Mouse (Mus musculus) gastrocnemius, adult 8-10 months (tissue): ENCODE results near the gene Cd2bp2. TPM values are rescaled to one million over a fixed set of nuclear protein-coding genes. Genes with fewer than 3 reads are reported as not detected.

ENCODE experiments used
- DNase-seq, 2 experiments: peaks; one replicate each; pipeline ENCODE4 v3.0.0; 2022; ENCODE audit warnings: low spot score in 2 of 2
- total RNA-seq, 4 experiments: library from RNA; stranded (reverse); gene quantifications; 2 replicates each; pipeline ENCODE4 v1.2.4; 2022

The Cd2bp2 gene
- total RNA-seq, 4 experiments from 2014 or later = 25.2 to 35.0 (median 32.7) TPM

DNA sequence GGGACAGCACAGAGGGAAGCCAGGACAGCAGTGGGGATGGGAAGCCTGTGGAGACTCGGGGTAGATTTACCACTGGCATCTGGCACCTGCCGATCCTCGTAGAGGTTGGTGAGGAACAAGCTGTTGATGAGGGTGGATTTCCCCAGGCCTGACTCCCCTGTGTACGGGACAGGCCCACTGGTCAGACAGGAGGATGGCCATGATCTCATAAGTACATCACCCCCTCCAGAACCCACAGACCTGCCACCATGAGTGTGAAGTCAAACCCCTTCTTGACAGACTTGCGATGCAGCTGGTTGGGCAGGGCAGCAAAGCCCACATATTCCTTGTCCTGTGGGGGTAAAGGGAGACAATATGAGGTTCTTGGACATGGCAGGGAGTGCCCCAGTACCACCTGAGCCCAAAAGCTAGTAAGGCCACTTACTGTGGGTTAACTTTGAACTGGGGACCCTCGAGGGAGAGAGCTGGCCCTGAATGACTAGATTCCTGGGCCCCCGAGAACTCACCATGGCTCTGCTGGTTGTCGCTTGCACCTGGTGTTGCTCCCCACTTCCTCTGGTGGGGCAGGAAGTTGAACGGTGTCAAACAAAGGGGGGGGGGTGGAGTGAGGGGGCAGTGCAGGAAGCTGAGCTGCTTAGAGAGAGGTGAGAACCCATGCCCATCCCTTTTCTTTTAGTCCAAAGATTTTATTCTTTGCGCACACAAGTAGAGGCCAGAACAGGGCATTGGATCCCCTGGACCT, 22.2 kb upstream of the Cd2bp2 start:
- no peak for DNase-seq

DNA sequence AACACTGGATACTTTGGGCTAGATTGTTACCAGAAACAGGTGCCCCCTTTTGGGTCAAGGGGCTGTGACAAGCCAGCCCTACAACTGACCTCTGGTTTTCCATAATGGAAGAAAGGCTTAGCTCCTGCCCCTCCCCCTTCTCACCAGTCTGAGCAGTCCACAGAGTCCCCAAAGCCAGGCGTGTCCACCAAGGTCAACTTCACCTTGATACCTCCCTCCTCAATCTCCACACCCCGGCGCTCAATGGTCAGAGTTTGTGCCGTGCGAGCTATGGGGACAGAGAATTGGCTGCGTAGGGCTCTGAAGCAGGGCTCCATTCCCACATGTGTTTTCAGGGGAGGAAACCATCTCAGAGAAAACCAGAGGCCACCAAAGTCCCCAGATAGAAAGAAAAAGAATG, 21.6 kb upstream of the Cd2bp2 start:
- no peak for DNase-seq

DNA sequence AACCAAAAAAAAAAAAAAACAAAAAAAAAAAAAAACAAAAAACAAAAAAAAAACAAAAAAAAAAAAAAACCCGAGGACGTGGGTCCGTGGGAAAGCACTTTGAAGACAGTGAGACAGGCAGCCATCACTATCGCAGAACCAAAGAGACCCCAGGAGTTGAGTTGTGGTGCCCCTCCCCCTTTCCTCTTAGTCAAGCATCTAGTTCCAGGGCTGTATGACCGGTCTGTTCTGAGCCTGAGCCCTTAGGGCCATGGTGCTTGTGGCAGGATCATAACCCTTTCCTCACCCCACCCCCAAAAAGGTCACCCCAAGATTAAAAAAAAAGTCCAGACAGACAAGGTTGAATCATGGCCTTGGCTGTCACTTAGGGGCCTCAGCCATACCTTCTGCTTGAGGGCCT, 20.5 kb upstream of the Cd2bp2 start:
- no peak for DNase-seq

DNA sequence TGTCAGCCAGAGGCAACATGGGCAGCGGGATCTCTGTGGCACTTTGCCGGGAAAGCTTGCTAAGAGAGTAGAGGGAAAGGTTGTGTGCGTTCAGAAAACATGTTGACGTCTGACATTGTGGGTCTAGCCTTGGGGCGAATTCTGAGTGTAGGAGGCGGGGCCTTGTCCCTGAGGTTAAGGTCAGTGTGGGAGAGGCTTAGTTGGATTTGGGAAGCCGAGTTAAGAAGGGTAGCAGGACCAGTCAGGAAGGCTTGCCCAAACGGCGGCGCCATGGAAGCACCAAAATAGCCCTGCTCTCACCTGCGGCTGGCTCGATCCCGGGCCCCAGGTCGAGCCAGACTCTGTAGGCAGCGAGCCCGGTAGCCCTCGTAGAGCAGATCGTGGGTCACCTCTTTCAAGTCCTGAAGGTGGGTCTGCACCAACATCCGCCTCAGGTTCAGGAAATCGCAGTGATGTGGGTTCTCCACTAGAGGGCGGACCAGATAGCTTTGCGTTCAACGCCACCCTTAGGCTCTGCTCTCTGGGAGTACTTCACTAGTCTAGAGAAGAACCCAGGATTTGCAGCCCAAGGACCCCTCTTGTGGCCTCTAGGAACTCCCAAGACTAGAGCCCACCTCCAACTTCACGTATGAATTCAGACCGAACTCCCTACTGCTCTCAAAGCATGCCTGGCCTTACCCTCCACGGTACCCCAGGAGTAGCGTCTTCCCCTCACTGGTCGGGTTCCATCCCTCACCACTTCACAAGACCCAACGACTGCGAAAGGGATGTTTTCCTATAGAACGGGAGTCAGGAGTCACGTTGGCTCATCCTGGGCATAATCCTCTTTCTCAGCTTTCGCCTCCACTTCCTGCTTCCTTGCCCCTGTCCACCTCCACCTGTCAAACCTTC, 19.4 kb upstream of the Cd2bp2 start:
- peak; percentile 59 to 74 for DNase-seq

DNA sequence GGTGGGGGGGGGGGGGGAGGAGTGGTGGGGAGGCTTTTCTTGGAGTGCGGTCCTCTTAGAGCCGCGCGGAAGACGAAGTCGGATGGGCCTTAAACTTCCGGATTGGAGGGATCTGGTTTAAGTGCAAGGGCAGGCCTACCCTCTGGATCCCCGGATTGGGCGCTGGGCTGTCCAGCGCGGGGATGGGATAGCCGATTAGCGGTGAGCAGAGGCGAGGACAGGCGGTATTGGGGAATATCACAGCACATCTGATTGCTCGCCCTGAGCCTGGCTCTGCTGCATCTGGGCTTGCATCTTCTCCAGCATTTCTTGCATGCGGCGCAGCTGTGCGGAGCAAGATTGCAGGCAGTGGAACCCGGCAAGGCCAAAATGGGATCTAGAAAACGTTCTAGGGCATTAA, 18.7 kb upstream of the Cd2bp2 start:
- DNase-seq = peak; percentile 20 to 40

DNA sequence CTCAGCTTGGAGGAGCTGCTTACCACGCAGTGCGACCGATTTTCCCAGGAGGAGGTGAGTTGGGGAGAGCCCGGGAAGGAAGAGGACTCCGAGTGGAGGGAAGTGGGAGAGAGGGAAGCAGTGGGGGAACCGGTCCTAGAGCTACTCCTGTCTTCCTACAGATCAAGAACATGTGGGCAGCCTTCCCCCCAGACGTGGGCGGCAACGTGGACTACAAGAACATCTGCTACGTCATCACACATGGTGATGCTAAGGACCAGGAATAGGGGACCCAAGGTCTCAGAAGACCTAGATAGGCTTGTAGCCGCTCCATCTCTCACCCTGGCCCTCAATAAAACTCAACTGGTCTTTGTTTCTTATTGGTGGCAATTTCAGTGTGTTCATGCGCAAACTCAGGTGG, 18.1 kb upstream of the Cd2bp2 start:
- no peak for DNase-seq

DNA sequence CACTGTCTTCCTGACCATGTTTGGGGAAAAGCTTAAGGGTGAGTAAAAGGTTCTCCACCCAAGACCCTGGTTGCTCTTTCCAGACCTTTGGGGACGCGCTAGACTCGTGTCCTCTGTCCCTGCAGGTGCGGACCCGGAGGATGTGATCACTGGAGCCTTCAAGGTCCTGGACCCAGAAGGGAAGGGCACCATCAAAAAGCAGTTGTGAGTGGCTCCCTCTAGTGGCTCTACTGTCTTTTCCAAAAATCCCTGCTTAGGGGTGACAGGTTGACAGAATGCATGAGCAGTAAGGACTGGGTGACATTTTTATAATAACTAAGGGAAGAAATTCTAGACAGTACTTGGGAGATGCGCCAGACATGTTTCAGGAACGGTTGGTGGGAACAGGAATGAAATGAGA, 17.6 kb upstream of the Cd2bp2 start:
- no peak for DNase-seq

DNA sequence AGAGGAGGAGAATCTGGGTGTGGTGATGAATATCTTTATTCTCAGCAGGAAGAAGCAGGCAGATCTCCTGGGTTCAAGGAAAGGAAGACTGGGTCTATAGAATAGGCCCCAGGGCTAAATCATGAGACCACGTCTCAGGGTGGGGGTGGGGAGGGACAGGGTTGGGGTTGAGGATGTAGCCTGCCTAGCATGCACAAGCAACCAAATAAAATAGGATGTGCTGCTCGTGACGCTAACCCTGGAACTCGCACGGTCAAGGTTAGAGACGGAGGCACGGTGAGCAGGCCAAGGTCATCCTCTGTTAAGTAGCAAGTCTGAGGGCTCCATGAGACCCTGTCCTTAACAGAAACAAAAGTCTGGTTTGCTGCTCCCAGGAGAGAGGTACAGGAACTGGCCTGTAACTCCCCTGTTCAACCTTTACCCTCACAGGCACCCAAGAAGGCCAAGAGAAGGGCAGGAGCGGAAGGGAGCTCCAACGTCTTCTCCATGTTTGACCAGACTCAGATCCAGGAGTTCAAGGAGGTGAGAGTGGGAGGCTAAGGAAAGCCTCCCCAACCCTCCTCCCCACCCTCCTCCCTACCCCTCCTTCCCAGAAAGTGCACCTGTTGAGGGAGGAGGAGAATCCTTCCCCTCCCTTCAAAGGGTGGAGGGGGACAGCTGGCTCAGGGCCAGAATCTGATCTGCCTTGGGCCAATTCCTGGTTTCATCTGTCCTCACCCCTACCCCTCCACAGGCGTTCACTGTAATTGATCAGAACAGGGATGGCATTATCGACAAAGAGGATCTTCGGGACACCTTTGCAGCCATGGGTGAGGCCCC, 16.8 kb upstream of the Cd2bp2 start:
- peak; percentile 26 to 50 for DNase-seq

DNA sequence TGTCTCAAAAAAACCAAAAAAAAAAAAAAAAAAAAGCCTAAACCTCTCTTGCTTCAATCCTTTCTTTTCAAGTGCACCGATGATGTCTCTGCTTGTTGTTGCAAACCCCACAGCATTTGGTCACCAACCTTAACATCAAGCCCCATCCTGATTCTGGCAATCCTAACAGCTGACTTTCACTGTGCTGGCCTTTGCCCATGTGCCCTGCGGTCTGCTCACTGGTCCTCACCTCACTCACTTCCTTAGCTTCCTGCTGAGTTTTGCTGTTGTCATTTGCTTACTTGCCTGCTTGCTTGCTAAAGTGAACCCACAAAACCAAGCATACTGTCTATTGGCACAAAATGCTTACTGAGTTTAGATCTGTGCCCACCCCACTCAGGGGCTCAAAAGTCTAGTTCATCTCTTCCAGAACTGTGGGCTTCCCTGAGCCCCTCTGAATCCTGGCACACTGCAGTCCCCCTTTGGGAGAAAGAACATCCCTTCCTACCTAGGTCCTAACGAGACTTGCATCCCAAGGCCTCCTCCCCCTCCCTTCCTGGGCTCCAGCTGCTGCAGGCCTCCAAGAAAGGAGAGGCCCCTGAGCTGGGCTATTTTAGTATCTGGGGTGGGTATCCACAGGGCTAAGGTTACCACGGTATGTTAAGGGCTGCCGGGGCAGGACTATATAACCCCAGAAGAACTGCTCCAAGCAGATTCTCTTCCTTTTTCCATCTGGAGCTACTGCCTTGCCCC, 15.3 kb upstream of the Cd2bp2 start:
- DNase-seq = peak; percentile 57 to 77

DNA sequence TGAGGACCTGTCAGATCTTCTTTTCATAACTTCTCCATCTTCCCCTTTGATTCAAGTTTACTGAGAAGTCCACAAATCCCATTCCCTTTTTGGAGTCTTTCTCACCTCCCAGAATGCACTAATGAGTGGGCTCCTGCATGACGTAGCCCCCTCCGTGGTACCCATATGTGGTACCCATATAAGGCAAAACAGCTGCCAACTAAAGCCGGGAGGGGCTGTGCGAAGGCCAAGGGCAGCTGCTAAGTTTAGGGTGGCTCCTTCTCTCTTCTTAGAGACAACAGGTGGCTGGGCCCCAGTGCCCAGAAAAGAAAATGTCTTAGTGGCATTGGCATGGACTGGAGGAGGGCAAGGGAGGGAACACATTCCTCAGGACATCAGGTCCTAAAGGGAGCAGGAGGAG, 14.4 kb upstream of the Cd2bp2 start:
- peak; percentile 71 to 78 for DNase-seq

DNA sequence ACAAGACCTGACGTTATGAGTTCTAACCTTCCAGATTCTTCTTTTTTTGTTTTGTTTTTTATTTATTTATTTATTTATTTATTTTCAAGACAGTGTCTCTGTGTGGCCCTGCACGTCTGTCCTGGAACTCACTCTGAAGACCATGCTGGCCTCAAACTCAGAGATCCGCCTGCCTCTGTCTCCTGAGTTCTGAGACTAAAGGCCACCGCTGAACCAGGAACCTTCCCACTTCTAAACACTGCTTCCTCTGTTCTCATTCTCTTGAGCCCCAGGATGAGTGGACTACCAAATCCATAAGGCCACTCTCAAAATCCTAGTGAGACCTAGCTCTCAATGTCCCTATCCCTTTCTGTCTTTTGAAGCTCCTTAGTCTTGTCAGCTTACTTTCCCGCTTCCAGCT, 14.0 kb upstream of the Cd2bp2 start:
- DNase-seq = no peak

DNA sequence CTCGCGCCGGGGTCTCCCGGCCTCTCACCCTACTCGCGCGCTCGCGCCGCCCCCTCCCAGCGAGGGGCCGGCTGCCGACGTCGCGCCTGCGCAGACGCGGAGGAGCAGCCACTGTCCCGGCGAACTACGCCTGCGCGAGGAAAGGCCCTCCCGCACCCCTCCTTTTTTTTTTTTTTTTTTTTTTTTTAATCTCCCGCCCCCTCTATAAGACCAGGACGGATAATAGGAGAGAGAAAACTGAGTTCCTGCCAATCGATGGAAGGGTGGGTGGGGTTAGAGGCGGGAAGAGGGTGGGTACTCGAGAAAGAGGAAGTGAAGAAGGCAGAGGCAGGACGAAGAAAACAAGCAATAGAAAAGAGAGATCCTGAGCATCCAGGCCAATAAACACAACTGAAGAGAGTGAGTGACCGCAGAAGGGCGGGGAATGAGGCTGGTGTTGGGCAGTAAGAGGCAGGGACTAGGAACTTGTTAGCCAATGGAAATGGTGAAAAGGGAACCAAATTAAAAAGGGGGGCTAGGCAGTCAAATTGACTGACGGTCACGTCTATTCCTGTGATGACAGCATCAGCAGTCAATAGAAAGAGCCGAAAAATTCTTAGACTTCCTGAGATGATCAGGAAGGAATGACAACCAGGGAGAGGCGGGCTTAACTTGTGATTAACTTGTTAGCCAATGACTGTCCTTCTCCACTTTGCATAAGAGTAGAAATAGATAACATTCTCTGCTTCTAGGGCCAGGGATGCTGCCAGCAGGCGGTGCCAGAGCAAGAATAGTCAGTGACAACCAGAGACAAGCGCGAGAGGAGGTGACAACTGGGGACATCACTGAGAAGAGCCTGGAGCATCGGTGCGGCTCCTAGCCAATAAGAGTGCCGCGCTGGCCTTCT, 12.9 kb upstream of the Cd2bp2 start, which contains the start of gene Mylpf:
Mylpf (plus strand) TSS at position 338 of the 886 bp plus-strand sequence.
- peak; percentile 91 to 92 for DNase-seq

DNA sequence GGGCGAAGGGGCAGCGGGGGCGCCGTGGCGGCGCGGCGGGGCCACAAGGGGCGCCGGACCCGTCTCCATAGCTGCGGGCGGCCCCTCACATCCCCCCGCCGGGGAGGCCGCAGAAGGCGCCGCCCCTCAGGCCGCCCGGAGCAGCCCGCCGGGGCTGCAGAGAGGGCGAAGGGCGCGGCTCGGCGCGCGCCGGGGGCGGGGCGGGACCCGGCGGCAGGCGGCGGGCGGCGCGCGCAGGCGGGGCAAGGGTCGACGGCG, 12.4 kb upstream of the Cd2bp2 start, which contains the start of gene Tbc1d10b:
Tbc1d10b (minus strand) TSS at position 174 of the 258 bp plus-strand sequence.
- DNase-seq = peak in 1 of 2 experiments; percentile 23

DNA sequence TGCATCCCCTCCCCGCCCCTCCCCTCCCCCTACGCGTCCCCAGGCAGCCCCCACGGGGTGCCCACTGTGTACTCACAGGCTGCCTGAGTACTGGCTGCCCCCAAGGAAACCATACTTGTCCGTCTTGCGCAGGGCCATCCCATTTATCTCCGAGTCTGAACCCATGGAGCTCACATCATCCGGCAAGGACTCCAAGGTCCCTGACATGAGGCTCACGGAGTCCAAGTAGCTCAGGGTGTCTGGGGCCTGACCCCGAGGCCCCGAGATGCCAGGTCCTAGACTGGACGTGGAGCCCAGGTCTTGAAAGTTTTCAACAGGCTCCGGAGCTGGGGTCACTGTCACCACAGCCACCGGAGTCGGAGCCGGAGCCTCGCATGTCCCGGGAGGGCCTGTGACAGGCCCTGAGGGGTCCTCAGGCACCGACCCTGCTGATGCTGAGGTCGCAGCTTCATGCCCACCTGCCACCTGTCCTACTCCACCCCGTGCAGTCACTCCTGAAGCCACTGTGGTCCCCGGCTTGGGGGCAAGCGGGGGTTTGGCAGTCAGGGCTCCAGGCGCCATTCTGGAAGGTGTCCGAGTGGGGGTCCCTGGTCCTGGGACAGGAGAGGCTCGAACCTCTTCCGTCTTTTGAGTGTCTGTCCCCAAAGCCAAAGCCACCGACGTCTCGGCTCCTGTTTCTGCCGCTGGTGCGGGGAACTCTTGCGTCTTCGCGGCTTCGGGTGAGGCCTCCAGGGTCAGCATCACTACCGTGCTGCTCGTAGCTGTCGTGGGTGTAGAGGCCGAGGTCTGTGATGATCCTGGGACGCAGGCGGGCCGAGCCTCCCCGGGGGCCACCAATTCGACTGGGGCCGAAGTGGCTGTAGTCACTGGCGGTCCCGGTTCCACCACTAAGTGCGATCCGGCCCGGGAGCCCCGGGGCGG, 11.8 kb upstream of the Cd2bp2 start:
- DNase-seq = peak in 1 of 2 experiments; percentile 31

DNA sequence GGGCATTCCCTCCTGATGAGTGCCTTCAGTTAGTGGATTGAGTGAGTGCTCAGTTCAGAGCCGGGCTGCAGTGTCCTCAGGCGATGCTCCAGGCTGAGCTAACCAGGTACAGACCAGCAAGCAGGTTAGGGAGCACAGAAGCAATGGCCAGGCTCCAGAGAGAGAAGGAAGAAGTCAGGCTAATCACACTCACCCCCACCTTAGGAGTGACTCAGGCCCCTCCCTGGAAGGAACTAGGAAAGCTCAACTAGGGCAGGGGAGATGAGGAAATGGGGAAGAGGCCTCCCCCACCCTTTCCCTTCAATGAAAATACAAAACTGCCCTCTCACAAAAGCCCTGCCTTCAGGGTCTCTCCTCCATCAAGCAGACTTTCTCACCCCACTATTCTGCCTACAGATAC, 10.8 kb upstream of the Cd2bp2 start:
- no peak for DNase-seq

DNA sequence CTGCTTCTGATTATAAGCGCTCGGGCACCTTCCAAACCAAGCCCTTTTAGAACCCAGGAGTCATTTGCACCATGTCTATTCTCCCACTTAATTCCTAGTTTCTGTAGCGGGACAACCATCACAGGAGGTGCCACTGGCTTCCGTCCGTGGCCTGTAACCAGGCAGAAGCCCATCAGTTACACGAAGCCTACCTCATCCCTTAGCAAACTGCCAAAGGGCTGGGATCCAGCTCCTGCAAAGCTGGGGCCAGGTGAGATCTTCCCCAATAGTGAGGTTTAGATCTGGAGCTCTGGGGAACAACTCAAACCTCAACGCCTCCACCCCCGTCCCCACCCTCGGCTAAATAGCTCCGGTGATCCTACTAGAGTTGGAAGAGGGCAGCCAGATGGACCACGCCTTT, 634 bp upstream of the Cd2bp2 start:
- DNase-seq = no peak

DNA sequence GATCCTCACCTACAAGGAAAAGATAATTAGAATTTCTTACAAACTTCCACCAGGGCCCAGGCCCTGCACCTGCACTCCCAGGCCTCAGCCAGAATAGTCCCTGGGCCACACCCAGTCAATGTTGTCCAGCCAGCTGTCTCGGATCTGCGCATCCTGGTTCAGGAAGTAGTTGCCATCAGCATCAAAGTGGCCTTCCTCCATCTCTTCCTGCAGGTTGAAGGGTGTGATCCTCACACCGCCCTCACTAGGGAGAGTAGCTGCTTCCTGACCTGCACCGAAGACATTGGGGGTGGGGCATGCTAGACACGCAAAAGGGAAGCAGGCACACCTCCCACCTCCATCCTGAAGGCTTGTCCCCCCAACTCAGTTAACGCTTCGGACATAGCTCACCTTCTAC, 1.2 kb downstream of the Cd2bp2 start:
- no peak for DNase-seq

DNA sequence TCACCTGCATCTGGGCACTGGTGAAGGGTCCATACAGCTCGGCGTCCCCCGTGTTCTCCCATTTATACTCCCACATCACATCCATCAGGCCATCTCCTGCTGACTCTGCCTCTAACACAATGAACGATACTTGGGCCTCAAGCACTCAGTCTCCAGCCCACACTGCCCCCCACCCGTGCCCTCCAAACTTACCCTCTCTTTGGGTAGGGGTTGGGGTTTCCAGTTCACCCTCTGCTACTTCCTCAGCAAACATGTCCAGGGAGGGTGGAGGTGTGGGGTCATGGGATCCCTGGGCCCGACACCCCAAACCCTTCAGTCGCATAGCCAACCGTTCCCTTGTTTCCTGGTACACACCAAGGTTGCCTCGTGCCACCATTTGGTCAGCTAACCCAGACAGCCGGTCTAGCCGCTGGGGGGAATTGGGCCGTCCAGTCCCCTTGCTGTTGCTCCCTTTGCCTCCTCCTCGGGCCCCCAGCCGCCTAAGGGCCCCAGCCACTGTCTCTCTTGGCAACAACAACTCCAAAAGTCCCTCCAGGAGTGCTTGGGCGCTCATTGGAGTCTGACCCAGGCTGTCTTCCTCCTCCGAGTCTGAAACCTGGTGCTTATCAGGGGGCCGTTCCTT, 1.7 kb downstream of the Cd2bp2 start:
- DNase-seq = no peak

DNA sequence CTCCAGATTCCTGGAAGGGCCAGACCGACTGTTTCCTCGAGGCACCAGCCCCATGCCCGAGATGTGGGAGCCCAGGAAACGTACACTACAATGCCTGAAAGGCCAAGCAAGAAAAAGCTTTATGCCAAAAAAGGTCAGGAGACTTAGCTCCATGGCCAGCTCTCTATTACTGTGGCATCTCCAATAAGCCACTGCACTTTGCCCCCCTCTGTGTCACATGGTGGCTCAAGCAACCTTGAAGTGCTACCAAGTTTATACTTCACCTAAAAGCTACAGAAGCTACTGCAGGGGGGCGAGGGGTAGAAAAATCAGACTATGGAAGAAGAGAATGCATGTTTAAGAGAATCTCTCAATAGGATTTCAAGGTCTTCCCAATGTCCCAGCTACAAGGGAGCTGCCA, 2.9 kb downstream of the Cd2bp2 start:
- DNase-seq = no peak
